Mouse (Mus musculus) heart, embryonic 16.5 days (tissue): ENCODE results near the gene D630003M21Rik. TPM values are rescaled to one million over a fixed set of nuclear protein-coding genes. Genes with fewer than 3 reads are reported as not detected.

Source experiments
- ATAC-seq: fragments of 200-750 bp; cut with Nextera tagmentation; replicated peaks from 2 replicates; pipeline ENCODE4 v1.8.0; 2017; ENCODE audit warnings: moderate number of reproducible peaks; ENCODE audit not compliant: insufficient read depth, low FRiP score; ENCODE audit errors: extremely low read depth
- H3K27ac ChIP-seq: fragments of 300-500 bp; sonication (generic); 2 replicates; pipeline ENCODE4 v1.5.1; 2014; ENCODE audit warnings: mild to moderate bottlenecking, low read length, control low read depth, moderate library complexity
- H3K27me3 ChIP-seq: fragments of 300-500 bp; sonication (generic); 2 replicates; pipeline ENCODE4 v1.6.1; 2014; ENCODE audit warnings: low read length, mixed read lengths; ENCODE audit not compliant: control insufficient read depth, insufficient read depth
- H3K36me3 ChIP-seq: fragments of 300-500 bp; sonication (generic); 2 replicates; pipeline ENCODE4 v1.6.1; 2014; ENCODE audit not compliant: control insufficient read depth, insufficient read depth
- H3K4me1 ChIP-seq: fragments of 300-500 bp; sonication (generic); 2 replicates; pipeline ENCODE4 v1.6.1; 2014; ENCODE audit warnings: low read length, mixed read lengths; ENCODE audit not compliant: control insufficient read depth, insufficient read depth
- H3K4me2 ChIP-seq: fragments of 300-500 bp; sonication (generic); 2 replicates; pipeline ENCODE4 v1.6.1; 2014; ENCODE audit warnings: low read depth, mild to moderate bottlenecking, control low read depth, low read length
- H3K4me3 ChIP-seq: fragments of 300-500 bp; sonication (generic); 2 replicates; pipeline ENCODE4 v1.5.1; 2014; ENCODE audit warnings: mild to moderate bottlenecking, control low read depth, low read length
- H3K9ac ChIP-seq: fragments of 300-500 bp; sonication (generic); 2 replicates; pipeline ENCODE4 v1.6.1; 2014; ENCODE audit warnings: low read length, control low read depth
- H3K9me3 ChIP-seq: fragments of 300-500 bp; sonication (generic); replicated peaks from 2 replicates; pipeline ENCODE4 v1.6.1; 2016; ENCODE audit warnings: low read length; ENCODE audit not compliant: control insufficient read depth
- WGBS: fragments of 180-500 bp; shearing (Covaris S2); extraction: QIAGEN DNeasy Blood & Tissue Kit; methylation state at CpG from one replicate; pipeline ENCODE4 v1.1.7; 2014; 5-methylcytosine and 5-hydroxymethylcytosine counted together
- polyA plus RNA-seq: library from polyadenylated mRNA; unstranded; fragments of >200 nt; fragmentation: Nextera tagmentation; extraction: Ambion mirVana; gene quantifications from 2 replicates; pipeline ENCODE4 v1.2.1, GENCODE M21; 2015

D630003M21Rik gene
- polyA plus RNA-seq, 1 experiment from 2014 or later = 2.2 TPM

- Histone ChIP-seq H3K4me1 (peaks cover 2% of the 10 kb centered on the region; the same call in 1 of the 2 replicates), H3K27me3 (peaks cover 3% of the 10 kb centered on the region; the same call in 1 of the 2 replicates), H3K9ac (no peak overlapping the region), H3K4me3 (no peak overlapping the region), H3K27ac (no peak overlapping the region), H3K36me3 (no peaks in the 10 kb centered on the region), H3K9me3 (no peaks in the 10 kb centered on the region), H3K4me2 (no peak overlapping the region)
- 19% methylated on average over 12 of the region's 12 CpGs for WGBS
- peak; percentile 53 for ATAC-seq
These were observed 29.8 kb upstream of the D630003M21Rik start for GRCm38 (mm10) chr2:158258781-158259180.

- no peaks in the 10 kb centered on the region for H3K36me3 ChIP-seq
- ATAC-seq = no peak
- WGBS = 52% methylated on average over 18 of the region's 18 CpGs
- H3K4me3 ChIP-seq = no peak within 1 kb of the TSS
- H3K4me1 ChIP-seq = peaks cover 2% of the 10 kb centered on the region; the same call in 1 of the 2 replicates
- H3K9me3 ChIP-seq = no peaks in the 10 kb centered on the region
- H3K4me2 ChIP-seq = peak within 1 kb of the TSS; percentile 11; the same call in 1 of the 2 replicates
- no peak within 1 kb of the TSS for H3K9ac ChIP-seq
- H3K27ac ChIP-seq = no peak within 1 kb of the TSS
- H3K27me3 ChIP-seq = peaks cover 3% of the 10 kb centered on the region; the same call in 1 of the 2 replicates
These were observed 29.0 kb upstream of the D630003M21Rik start, which contains the start of gene Bpi for GRCm38 (mm10) chr2:158258005-158258418. Gene Bpi, plus strand, starts transcription at chr2:158258094.

- no peaks in the 10 kb centered on the region for H3K36me3 ChIP-seq
- no peak for ATAC-seq
- peaks cover 2% of the 10 kb centered on the region; the same call in 1 of the 2 replicates for H3K4me1 ChIP-seq
- no peak overlapping the region for H3K27ac ChIP-seq
- no peak overlapping the region for H3K4me2 ChIP-seq
- peaks cover 3% of the 10 kb centered on the region; the same call in 1 of the 2 replicates for H3K27me3 ChIP-seq
- H3K9me3 ChIP-seq = no peaks in the 10 kb centered on the region
- no peak overlapping the region for H3K9ac ChIP-seq
- 20% methylated on average over 5 of the region's 5 CpGs for WGBS
- H3K4me3 ChIP-seq = no peak overlapping the region
These were observed 27.9 kb upstream of the D630003M21Rik start for GRCm38 (mm10) chr2:158256894-158257293.

GRCm38 (mm10) chr2:158253806-158254205 is 24.8 kb upstream of the D630003M21Rik start:
- ATAC-seq = no peak
- Histone ChIP-seq H3K9ac (no peak overlapping the region), H3K27me3 (no peaks in the 10 kb centered on the region), H3K9me3 (no peaks in the 10 kb centered on the region), H3K36me3 (no peaks in the 10 kb centered on the region), H3K4me3 (no peak overlapping the region), H3K4me1 (peaks cover 2% of the 10 kb centered on the region; the same call in 1 of the 2 replicates), H3K27ac (no peak overlapping the region), H3K4me2 (no peak overlapping the region)
- 52% methylated on average over 5 of the region's 5 CpGs for WGBS

- H3K9ac ChIP-seq = no peak overlapping the region
- H3K9me3 ChIP-seq = no peaks in the 10 kb centered on the region
- ATAC-seq = no peak
- no peak overlapping the region for H3K4me2 ChIP-seq
- no peaks in the 10 kb centered on the region for H3K36me3 ChIP-seq
- H3K27ac ChIP-seq = no peak overlapping the region
- H3K27me3 ChIP-seq = no peaks in the 10 kb centered on the region
- 59% methylated on average over 4 of the region's 4 CpGs for WGBS
- peaks cover 3% of the 10 kb centered on the region; the same call in 1 of the 2 replicates for H3K4me1 ChIP-seq
- H3K4me3 ChIP-seq = no peak overlapping the region
These were observed 21.5 kb upstream of the D630003M21Rik start for GRCm38 (mm10) chr2:158250558-158250957.

- ATAC-seq = peak; percentile 79
- 30% methylated on average over 7 of the region's 7 CpGs for WGBS
- H3K27ac ChIP-seq = no peak overlapping the region
These were observed 19.3 kb upstream of the D630003M21Rik start for GRCm38 (mm10) chr2:158248318-158248717.

GRCm38 (mm10) chr2:158247852-158248251 is 18.8 kb upstream of the D630003M21Rik start:
- no peak for ATAC-seq
- Histone ChIP-seq H3K36me3 (no peaks in the 10 kb centered on the region), H3K9me3 (0 out of 2 replicates have a peak, but pooled peaks cover 5% of the 10 kb centered on the region), H3K9ac (no peak overlapping the region), H3K4me1 (peaks cover 3% of the 10 kb centered on the region; the same call in 1 of the 2 replicates), H3K4me2 (no peak overlapping the region), H3K4me3 (no peak overlapping the region), H3K27ac (0 out of 2 replicates have a peak overlapping the region, but pooled peaks have one; percentile 54), H3K27me3 (no peaks in the 10 kb centered on the region)
- WGBS = 73% methylated on average over 6 of the region's 6 CpGs

More at GRCm38 (mm10) chr2:158248318-158248717, 19.3 kb upstream of the D630003M21Rik start:
- H3K4me2 ChIP-seq = no peak overlapping the region
- no peak overlapping the region for H3K9ac ChIP-seq
- peaks cover 3% of the 10 kb centered on the region; the same call in 1 of the 2 replicates for H3K4me1 ChIP-seq
- no peaks in the 10 kb centered on the region for H3K36me3 ChIP-seq
- H3K9me3 ChIP-seq = 0 out of 2 replicates have a peak, but pooled peaks cover 5% of the 10 kb centered on the region
- no peaks in the 10 kb centered on the region for H3K27me3 ChIP-seq
- no peak overlapping the region for H3K4me3 ChIP-seq

- no peak overlapping the region for H3K4me2 ChIP-seq
- no peak overlapping the region for H3K9ac ChIP-seq
- H3K27me3 ChIP-seq = no peaks in the 10 kb centered on the region
- ATAC-seq = no peak
- H3K4me1 ChIP-seq = peaks cover 3% of the 10 kb centered on the region; the same call in 1 of the 2 replicates
- H3K36me3 ChIP-seq = no peaks in the 10 kb centered on the region
- H3K4me3 ChIP-seq = no peak overlapping the region
- 75% methylated on average over 4 of the region's 4 CpGs for WGBS
- 0 out of 2 replicates have a peak, but pooled peaks cover 5% of the 10 kb centered on the region for H3K9me3 ChIP-seq
- no peak overlapping the region for H3K27ac ChIP-seq
These were observed 16.2 kb upstream of the D630003M21Rik start for GRCm38 (mm10) chr2:158245072-158245817.
